Mouse (Mus musculus) C2C12 (cell line): ENCODE data around the gene Rbm6. TPM values are rescaled to one million over a fixed set of nuclear protein-coding genes. Genes with fewer than 3 reads are reported as not detected.

Source experiments
- H3K27me3 ChIP-seq: one replicate; pipeline ENCODE4 v1.6.1; 2011; ENCODE audit not compliant: control insufficient read depth, insufficient read depth, insufficient read length
- H3K36me3 ChIP-seq: one replicate; pipeline ENCODE4 v1.6.1; 2011; ENCODE audit not compliant: control insufficient read depth, insufficient read depth
- H3K4me3 ChIP-seq: one replicate; pipeline ENCODE4 v1.5.1; 2011; ENCODE audit warnings: mild to moderate bottlenecking, control low read depth; ENCODE audit not compliant: poor library complexity, insufficient read depth, severe bottlenecking
- H3K79me2 ChIP-seq: one replicate; pipeline ENCODE4 v1.6.1; 2011; ENCODE audit not compliant: control insufficient read depth, insufficient read depth
- H3K79me3 ChIP-seq: one replicate; pipeline ENCODE4 v1.6.1; 2011; ENCODE audit warnings: low read depth, control low read depth
- H3ac ChIP-seq: one replicate; pipeline ENCODE3; 2011; ENCODE audit warnings: low read depth; ENCODE audit not compliant: control insufficient read depth, insufficient read length
- CEBPB ChIP-seq: IDR thresholded peaks from one replicate; pipeline ENCODE4 v1.6.1; 2011; ENCODE audit warnings: low read depth, mild to moderate bottlenecking, control low read depth, moderate library complexity
- CTCF ChIP-seq: IDR thresholded peaks from one replicate; pipeline ENCODE4 v1.5.1; 2011; ENCODE audit not compliant: control insufficient read depth, insufficient read depth, insufficient read length
- FOSL1 ChIP-seq: IDR thresholded peaks from one replicate; pipeline ENCODE4 v1.8.0; 2011; ENCODE audit warnings: mild to moderate bottlenecking, low read length; ENCODE audit not compliant: poor library complexity, insufficient read depth, severe bottlenecking
- MAX ChIP-seq: IDR thresholded peaks from one replicate; pipeline ENCODE4 v1.6.1; 2011; ENCODE audit warnings: mild to moderate bottlenecking, control low read depth
- MYOD1 ChIP-seq: IDR thresholded peaks from one replicate; pipeline ENCODE4 v1.6.1; 2011; ENCODE audit warnings: low read depth; ENCODE audit not compliant: control insufficient read depth, insufficient read length
- MYOG ChIP-seq: IDR thresholded peaks from one replicate; pipeline ENCODE4 v1.6.1; 2011; ENCODE audit not compliant: control insufficient read depth, insufficient read length; ENCODE audit errors: extremely low read depth
- USF1 ChIP-seq: IDR thresholded peaks from one replicate; pipeline ENCODE4 v1.6.1; 2011; ENCODE audit warnings: low read depth, mild to moderate bottlenecking, control low read depth, moderate library complexity
- polyA plus RNA-seq: library from polyadenylated mRNA; unstranded; fragments of >200 nt; fragmentation: generic; extraction: Trizol; gene quantifications from one replicate; pipeline ENCODE4 v1.2.1, GENCODE M21; 2012; ENCODE audit warnings: missing spikeins

Rbm6 gene
- polyA plus RNA-seq, 1 experiment = 12.9 TPM

GRCm38 (mm10) chr9:107776809-107777208, 96.2 kb downstream of the Rbm6 start:
- no peaks in the 10 kb centered on the region for H3K27me3 ChIP-seq
- TF ChIP-seq FOSL1 (no peak), CEBPB (no peak), MYOG (no peak), MAX (no peak), USF1 (no peak), CTCF (no peak), MYOD1 (no peak)
- peaks cover 52% of the 10 kb centered on the region for H3K36me3 ChIP-seq
- no peaks in the 10 kb centered on the region for H3K79me2 ChIP-seq
- no peak overlapping the region for H3ac ChIP-seq
- H3K4me3 ChIP-seq = no peak overlapping the region
- H3K79me3 ChIP-seq = no peaks in the 10 kb centered on the region

GRCm38 (mm10) chr9:107774411-107774810, 98.6 kb downstream of the Rbm6 start:
- Histone ChIP-seq H3ac (no peak overlapping the region), H3K27me3 (no peaks in the 10 kb centered on the region), H3K79me2 (peaks cover 14% of the 10 kb centered on the region), H3K36me3 (peaks cover 42% of the 10 kb centered on the region), H3K4me3 (no peak overlapping the region), H3K79me3 (peaks cover 13% of the 10 kb centered on the region)
- TF ChIP-seq MYOD1 (no peak), MAX (no peak)

GRCm38 (mm10) chr9:107771782-107772181, 101.3 kb downstream of the Rbm6 start:
- Histone ChIP-seq H3K79me2 (peaks cover 40% of the 10 kb centered on the region), H3K36me3 (peaks cover 54% of the 10 kb centered on the region)

GRCm38 (mm10) chr9:107770374-107771290, 102.4 kb downstream of the Rbm6 start, which contains the start of gene Rbm5:
Gene Rbm5 (minus strand): TSS chr9:107770996.
- Histone ChIP-seq H3K36me3 (peaks cover 50% of the 10 kb centered on the region), H3K79me3 (peaks cover 35% of the 10 kb centered on the region), H3K79me2 (peaks cover 40% of the 10 kb centered on the region), H3ac (peak within 1 kb of the TSS; percentile 96), H3K27me3 (no peaks in the 10 kb centered on the region), H3K4me3 (peak within 1 kb of the TSS; percentile 91)
- TF ChIP-seq CTCF = no peak
- TF ChIP-seq MAX = peak; percentile 11

More at GRCm38 (mm10) chr9:107771782-107772181, 101.3 kb downstream of the Rbm6 start:
- no peaks in the 10 kb centered on the region for H3K27me3 ChIP-seq
- peaks cover 30% of the 10 kb centered on the region for H3K79me3 ChIP-seq
- no peak overlapping the region for H3K4me3 ChIP-seq
- no peak overlapping the region for H3ac ChIP-seq
- no peak for TF ChIP-seq CEBPB

- TF ChIP-seq CTCF = no peak
- no peak for TF ChIP-seq MYOG
- TF ChIP-seq USF1 = no peak
- TF ChIP-seq CEBPB = no peak
- no peak for TF ChIP-seq FOSL1
- no peak for TF ChIP-seq MAX
- TF ChIP-seq MYOD1 = no peak
- Histone ChIP-seq H3K79me3 (peaks cover 35% of the 10 kb centered on the region), H3K4me3 (peak overlapping the region; percentile 91), H3K27me3 (no peaks in the 10 kb centered on the region), H3K36me3 (peaks cover 53% of the 10 kb centered on the region), H3K79me2 (peaks cover 40% of the 10 kb centered on the region), H3ac (peak overlapping the region; percentile 96)
Observed at GRCm38 (mm10) chr9:107770037-107770373, 103.0 kb downstream of the Rbm6 start.

- H3ac ChIP-seq = no peak overlapping the region
- H3K27me3 ChIP-seq = no peaks in the 10 kb centered on the region
- TF ChIP-seq MYOD1 (no peak), FOSL1 (no peak), MYOG (no peak), MAX (no peak), CEBPB (no peak), CTCF (no peak), USF1 (no peak)
- peaks cover 53% of the 10 kb centered on the region for H3K36me3 ChIP-seq
- peak overlapping the region; percentile 91 for H3K4me3 ChIP-seq
- peaks cover 40% of the 10 kb centered on the region for H3K79me2 ChIP-seq
- peaks cover 35% of the 10 kb centered on the region for H3K79me3 ChIP-seq
Observed at GRCm38 (mm10) chr9:107769445-107770000, 103.5 kb downstream of the Rbm6 start.
